Mouse (Mus musculus): ENCODE results near the gene Apod.

DNA sequence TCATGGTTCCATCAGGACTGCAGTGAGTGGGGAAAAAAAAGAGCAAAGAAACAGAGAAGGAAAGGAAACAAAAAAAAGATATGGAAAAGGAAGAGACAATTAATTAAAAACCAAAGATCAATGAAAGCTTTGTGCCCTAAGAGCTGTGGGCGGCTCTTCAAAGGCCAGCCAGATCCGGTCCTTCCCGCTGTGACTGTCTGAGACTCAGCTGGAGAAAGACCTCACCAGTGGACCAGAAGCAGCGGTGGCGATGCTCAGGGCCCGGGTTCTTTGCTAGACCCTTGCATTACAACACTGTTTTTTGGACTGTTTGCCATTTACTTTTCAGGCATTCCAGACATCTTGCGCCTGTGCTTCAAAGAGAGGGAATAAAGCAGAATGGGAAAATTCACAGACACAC lies 14.1 kb downstream of the Apod start:
- TF ChIP-seq CTCF (IDR thresholded peaks at IDR 0.05; ENCODE audit: low read depth, low read length) (no peak), POLR2A (IDR thresholded peaks at IDR 0.05; ENCODE audit: extremely low read depth, insufficient read depth, low read length) (no peak)
